10 mouse cellular contexts compared by ENCODE assay signal in the genomic region with DNA sequence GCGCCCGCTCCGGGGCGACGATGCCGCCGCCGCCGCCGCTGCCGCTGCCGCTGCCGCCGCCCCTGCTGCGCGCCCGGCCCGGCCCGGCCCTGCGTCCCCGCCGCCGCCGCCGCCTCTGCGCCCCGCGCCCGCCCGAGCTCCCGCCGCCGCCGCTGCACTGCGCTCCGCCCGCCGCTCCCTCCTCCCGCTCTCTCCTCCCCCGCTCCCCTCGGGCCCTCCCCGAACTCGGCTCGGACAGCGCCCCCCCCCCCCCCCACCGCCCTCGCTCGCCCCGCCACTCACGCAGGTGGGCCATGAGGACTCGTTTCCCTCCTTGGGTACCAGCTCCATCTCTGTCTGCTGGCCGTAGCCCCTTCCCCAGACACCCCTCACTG. TPM values are rescaled to one million over a fixed set of nuclear protein-coding genes. Genes with fewer than 3 reads are reported as not detected.
DNase-seq lines count a peak whose midpoint lies in the region; ATAC-seq lines count a peak whose summit lies in the region.
"Had no signal": no experiment of that assay in that cellular context is flagged by ENCODE, and none has a peak within 500 bp of the region (broad histone marks: within the 10 kb centered on the region; RNA-seq: fewer than 3 reads in every experiment).

No protein-coding gene starts in this region.

- peak overlapping the region; percentile 20 for H3K9ac ChIP-seq in heart, embryonic 15.5 days
- H3K9ac ChIP-seq in embryonic facial prominence, embryonic 13.5 days = peak overlapping the region; percentile 52; the same call in 1 of the 2 replicates
- H3K9ac ChIP-seq in limb, embryonic 13.5 days = peak overlapping the region; percentile 62

- no peaks in the 10 kb centered on the region for H3K36me3 ChIP-seq in heart, embryonic 15.5 days
- H3K36me3 ChIP-seq in embryonic facial prominence, embryonic 13.5 days = no peaks in the 10 kb centered on the region
- no peaks in the 10 kb centered on the region for H3K36me3 ChIP-seq in limb, embryonic 13.5 days
- H3K36me3 ChIP-seq: G1E had no signal

- no peak for ATAC-seq in heart, embryonic 15.5 days (replicated peaks; ENCODE audit: insufficient number of reproducible peaks, insufficient read depth, low FRiP score, low read depth)
- no peak for ATAC-seq in embryonic facial prominence, embryonic 13.5 days (ENCODE audit: insufficient number of reproducible peaks, insufficient read depth, low FRiP score, low TSS enrichment, low read depth)
- ATAC-seq in limb, embryonic 13.5 days (ENCODE audit: low FRiP score, low read depth) = no peak

- peaks cover 83% of the 10 kb centered on the region for H3K27me3 ChIP-seq in heart, embryonic 15.5 days
- peaks cover 78% of the 10 kb centered on the region for H3K27me3 ChIP-seq in embryonic facial prominence, embryonic 13.5 days
- peaks cover 85% of the 10 kb centered on the region for H3K27me3 ChIP-seq in limb, embryonic 13.5 days

- H3K4me1 ChIP-seq in heart, embryonic 15.5 days (replicated peaks) = peaks cover 7% of the 10 kb centered on the region; the same call in 1 of the 2 replicates
- H3K4me1 ChIP-seq in embryonic facial prominence, embryonic 13.5 days = 0 out of 2 replicates have a peak, but pooled peaks cover 6% of the 10 kb centered on the region
- peaks cover 7% of the 10 kb centered on the region for H3K4me1 ChIP-seq in limb, embryonic 13.5 days

- 5% methylated on average over 6 of the region's 52 CpGs for WGBS in heart, embryonic 15.5 days
- 2% methylated on average over 6 of the region's 52 CpGs for WGBS in embryonic facial prominence, embryonic 13.5 days
- WGBS in limb, embryonic 13.5 days = 7% methylated on average over 3 of the region's 52 CpGs

- peak overlapping the region; percentile 43 for H3K4me3 ChIP-seq in heart, embryonic 15.5 days
- peak overlapping the region; percentile 51 for H3K4me3 ChIP-seq in embryonic facial prominence, embryonic 13.5 days
- peak overlapping the region; percentile 49 for H3K4me3 ChIP-seq in limb, embryonic 13.5 days
- H3K4me3 ChIP-seq: erythroblast, embryonic 14.5 days had no signal

- no peaks in the 10 kb centered on the region for H3K9me3 ChIP-seq in heart, embryonic 15.5 days (replicated peaks)
- no peaks in the 10 kb centered on the region for H3K9me3 ChIP-seq in embryonic facial prominence, embryonic 13.5 days
- H3K9me3 ChIP-seq in limb, embryonic 13.5 days = no peaks in the 10 kb centered on the region

- DNase-seq in heart, adult 11 months = no peak
- peak; percentile 5 for DNase-seq in Muller cell, postnatal 12 days (ENCODE audit: inconsistent ontology term)
- no peak for DNase-seq in gastrocnemius, postnatal 25 days
- DNase-seq in natural killer cell, adult 2 months (ENCODE audit: low spot score in 2 of 2) = no peak
- no peak for DNase-seq in left cerebral cortex, postnatal 25 days (ENCODE audit: low spot score in 2 of 2)

- intact Hi-C loops in left cerebral cortex, postnatal 25 days (cut with DNase I) = loop anchor here (2.0 kb wide), 2 partner anchors 17 to 29 kb away; no protein-coding TSS in a partner anchor

- peak overlapping the region; percentile 85 for H3K4me2 ChIP-seq in heart, embryonic 15.5 days
- peak overlapping the region; percentile 90 for H3K4me2 ChIP-seq in embryonic facial prominence, embryonic 13.5 days
- peak overlapping the region; percentile 89 for H3K4me2 ChIP-seq in limb, embryonic 13.5 days (replicated peaks)

- no peak overlapping the region for H3K27ac ChIP-seq in heart, embryonic 15.5 days
- no peak overlapping the region for H3K27ac ChIP-seq in embryonic facial prominence, embryonic 13.5 days
- H3K27ac ChIP-seq in limb, embryonic 13.5 days = no peak overlapping the region

RNA-seq across cellular contexts. Expression of gene Atp2b2, which starts 0.5 kb away (rescaled TPM):
- 0.09 and 0.36 TPM in 2 replicates for polyA plus RNA-seq in heart, embryonic 15.5 days (2015; fragmentation: Nextera tagmentation; extraction: Ambion mirVana)
- polyA plus RNA-seq in embryonic facial prominence, embryonic 13.5 days (2015; fragmentation: Nextera tagmentation; extraction: Ambion mirVana) = 0.25 and 0.28 TPM in 2 replicates
- 0.11 and 0.18 TPM in 2 replicates for polyA plus RNA-seq in limb, embryonic 13.5 days (2015; fragmentation: Nextera tagmentation; extraction: Ambion mirVana)
- under 1 TPM; 0.24 to 0.33 TPM for total RNA-seq in gastrocnemius, postnatal 25 days (2021)
- 100 to 1,000 TPM; 695 to 754 TPM for total RNA-seq in left cerebral cortex, postnatal 25 days (2021)
- polyA plus RNA-seq: erythroblast, embryonic 14.5 days; G1E had no signal
